Mouse (Mus musculus) midbrain, embryonic 16.5 days (tissue): ENCODE results near the gene Zfp454. TPM values are rescaled to one million over a fixed set of nuclear protein-coding genes. Genes with fewer than 3 reads are reported as not detected.
A peak's percentile ranks its signal among the peaks of the same experiment; 100 is the strongest.

Experiments
- ATAC-seq: fragments of 200-750 bp; cut with Nextera tagmentation; 2 replicates; pipeline ENCODE4 v1.8.0; 2017; ENCODE audit warnings: moderate TSS enrichment
- H3K27ac ChIP-seq: fragments of 300-500 bp; sonication (generic); 2 replicates; pipeline ENCODE4 v1.5.1; 2014; ENCODE audit warnings: mild to moderate bottlenecking, low read length, mixed read lengths
- H3K27me3 ChIP-seq: fragments of 300-500 bp; sonication (generic); 2 replicates; pipeline ENCODE4 v1.6.1; 2014; ENCODE audit warnings: low read depth, low read length, mixed read lengths; ENCODE audit not compliant: control insufficient read depth, insufficient read depth
- H3K36me3 ChIP-seq: fragments of 300-500 bp; sonication (generic); 2 replicates; pipeline ENCODE4 v1.6.1; 2014; ENCODE audit warnings: mild to moderate bottlenecking, low read length, moderate library complexity, mixed read lengths; ENCODE audit not compliant: control insufficient read depth, insufficient read depth
- H3K4me1 ChIP-seq: fragments of 300-500 bp; sonication (generic); 2 replicates; pipeline ENCODE4 v1.6.1; 2014; ENCODE audit warnings: mild to moderate bottlenecking, low read length, mixed read lengths; ENCODE audit not compliant: control insufficient read depth, insufficient read depth
- H3K4me2 ChIP-seq: fragments of 300-500 bp; sonication (generic); 2 replicates; pipeline ENCODE4 v1.6.1; 2014; ENCODE audit warnings: mild to moderate bottlenecking, low read length, mixed read lengths
- H3K4me3 ChIP-seq: fragments of 300-500 bp; sonication (generic); 2 replicates; pipeline ENCODE4 v1.5.1; 2014; ENCODE audit warnings: low read depth, mild to moderate bottlenecking, low read length, moderate library complexity, mixed read lengths
- H3K9ac ChIP-seq: fragments of 300-500 bp; sonication (generic); 2 replicates; pipeline ENCODE4 v1.6.1; 2014; ENCODE audit warnings: low read depth, low read length, mixed read lengths
- H3K9me3 ChIP-seq: fragments of 300-500 bp; sonication (generic); replicated peaks from 2 replicates; pipeline ENCODE4 v1.6.1; 2014; ENCODE audit warnings: mild to moderate bottlenecking, low read length, mixed read lengths; ENCODE audit not compliant: control insufficient read depth, poor library complexity, severe bottlenecking
- WGBS: fragments of 180-500 bp; shearing (Covaris S2); extraction: QIAGEN DNeasy Blood & Tissue Kit; methylation state at CpG from one replicate; pipeline ENCODE4 v1.1.7; 2014; 5-methylcytosine and 5-hydroxymethylcytosine counted together
- polyA plus RNA-seq: library from polyadenylated mRNA; unstranded; fragments of >200 nt; fragmentation: Nextera tagmentation; extraction: Ambion mirVana; gene quantifications from 2 replicates; pipeline ENCODE4 v1.2.1, GENCODE M21; 2015

Zfp454 gene
- polyA plus RNA-seq, 1 experiment from 2014 or later, result 12.7 TPM

DNA sequence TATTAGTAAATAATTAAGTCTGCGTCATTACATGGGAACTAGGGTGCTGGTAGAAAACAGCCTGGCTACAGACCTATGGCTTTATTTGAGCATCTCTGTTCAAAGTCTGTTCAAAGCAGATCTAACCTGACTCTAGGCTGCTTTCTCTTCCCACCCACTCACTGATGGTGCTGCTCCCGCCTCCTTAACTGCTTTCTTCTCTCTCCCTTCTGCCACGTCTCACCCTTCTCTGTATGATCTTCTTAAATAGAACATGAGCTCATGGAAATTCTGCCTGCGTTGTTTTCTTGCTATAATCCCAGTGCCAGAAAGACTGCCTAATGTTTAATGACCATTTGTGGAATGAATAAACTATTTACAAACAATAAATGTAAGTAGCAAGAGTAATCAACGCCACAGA, 20.7 kb upstream of the Zfp454 start:
- H3K4me3 ChIP-seq, result no peak overlapping the region
- H3K27ac ChIP-seq, result no peak overlapping the region
- H3K9ac ChIP-seq, result no peak overlapping the region
- peaks cover 89% of the 10 kb centered on the region for H3K36me3 ChIP-seq
- no peaks in the 10 kb centered on the region for H3K4me1 ChIP-seq
- H3K4me2 ChIP-seq, result no peak overlapping the region
- no peak for ATAC-seq
- no peaks in the 10 kb centered on the region for H3K27me3 ChIP-seq
- 86% methylated on average over 5 of the region's 5 CpGs for WGBS
- peaks cover 60% of the 10 kb centered on the region for H3K9me3 ChIP-seq

DNA sequence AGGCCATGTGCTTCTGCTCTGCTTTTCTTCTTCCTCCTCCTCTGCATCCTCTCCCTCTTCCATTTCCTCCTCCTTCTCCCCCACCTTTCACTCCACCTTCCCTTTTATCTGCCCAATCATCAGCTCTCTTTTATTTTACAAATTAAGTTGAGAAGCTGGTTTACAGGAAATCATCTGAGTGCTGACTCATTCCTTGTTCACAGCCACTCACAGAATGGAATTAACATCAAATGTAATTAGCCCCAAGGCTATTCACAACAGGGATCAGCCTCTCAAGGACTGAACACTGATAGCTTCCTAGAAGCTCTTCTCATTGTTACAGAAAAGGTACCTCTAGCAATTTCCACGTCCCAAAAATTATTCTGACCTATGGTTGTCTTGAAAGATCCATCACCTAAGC, 9.9 kb upstream of the Zfp454 start:
- Histone ChIP-seq H3K4me1 (no peaks in the 10 kb centered on the region), H3K27me3 (no peaks in the 10 kb centered on the region), H3K4me3 (no peak overlapping the region), H3K27ac (no peak overlapping the region), H3K36me3 (peaks cover 50% of the 10 kb centered on the region), H3K4me2 (no peak overlapping the region), H3K9me3 (peaks cover 48% of the 10 kb centered on the region), H3K9ac (no peak overlapping the region)
- 83% methylated on average over 1 of the region's 1 CpGs for WGBS
- no peak for ATAC-seq

DNA sequence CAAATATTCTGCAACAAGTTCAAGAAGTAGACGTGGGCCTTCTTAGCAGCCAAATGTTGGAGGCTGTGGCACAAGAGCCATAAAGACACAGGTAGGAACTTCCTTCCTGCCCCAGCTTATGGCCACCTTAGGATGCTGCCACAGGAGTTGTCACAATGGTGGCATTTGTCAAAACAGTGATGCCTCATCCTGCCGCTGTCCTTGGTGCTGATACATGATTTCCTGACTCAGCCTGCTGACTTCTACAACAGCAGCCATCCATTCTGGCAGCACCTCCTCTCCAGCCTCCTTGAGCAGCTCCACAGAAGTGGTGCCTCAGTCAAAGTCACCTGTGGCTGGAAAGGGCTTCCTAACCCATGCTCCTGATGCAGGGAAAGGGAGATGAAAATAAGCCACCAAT, 5.0 kb upstream of the Zfp454 start:
- H3K9ac ChIP-seq, result no peak overlapping the region
- 55% methylated on average over 2 of the region's 2 CpGs for WGBS
- peaks cover 7% of the 10 kb centered on the region; the same call in 1 of the 2 replicates for H3K4me1 ChIP-seq
- H3K36me3 ChIP-seq, result peaks cover 4% of the 10 kb centered on the region; the same call in 1 of the 2 replicates
- no peak overlapping the region for H3K27ac ChIP-seq
- no peak overlapping the region for H3K4me2 ChIP-seq
- H3K4me3 ChIP-seq, result no peak overlapping the region
- ATAC-seq, result no peak
- H3K9me3 ChIP-seq, result peaks cover 11% of the 10 kb centered on the region
- no peaks in the 10 kb centered on the region for H3K27me3 ChIP-seq

DNA sequence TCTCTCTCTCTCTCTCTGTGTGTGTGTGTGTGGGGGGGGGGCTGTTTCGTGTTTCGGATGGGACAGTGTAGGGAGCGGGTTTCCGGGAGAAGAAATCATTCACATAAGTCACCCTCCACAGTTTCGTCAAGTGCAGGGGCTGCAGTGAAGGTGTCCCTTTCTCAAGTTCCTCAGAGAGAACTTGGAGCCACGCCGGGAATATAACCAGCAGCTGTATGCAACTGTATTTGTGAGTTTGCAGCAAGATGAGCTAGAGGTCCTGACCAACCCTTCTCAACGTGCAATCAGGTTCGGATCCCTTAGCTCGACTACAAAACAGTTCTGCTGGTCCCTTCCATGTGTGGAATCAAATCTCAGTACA, 538 bp downstream of the Zfp454 start:
- ATAC-seq, result peak; percentile 39
- peaks cover 16% of the 10 kb centered on the region for H3K4me1 ChIP-seq
- H3K27me3 ChIP-seq, result no peaks in the 10 kb centered on the region
- peak overlapping the region; percentile 78 for H3K27ac ChIP-seq
- peak overlapping the region; percentile 43 for H3K4me3 ChIP-seq
- 22% methylated on average over 10 of the region's 10 CpGs for WGBS
- no peaks in the 10 kb centered on the region for H3K9me3 ChIP-seq
- peak overlapping the region; percentile 68 for H3K9ac ChIP-seq
- peaks cover 15% of the 10 kb centered on the region for H3K36me3 ChIP-seq
- H3K4me2 ChIP-seq, result peak overlapping the region; percentile 83

DNA sequence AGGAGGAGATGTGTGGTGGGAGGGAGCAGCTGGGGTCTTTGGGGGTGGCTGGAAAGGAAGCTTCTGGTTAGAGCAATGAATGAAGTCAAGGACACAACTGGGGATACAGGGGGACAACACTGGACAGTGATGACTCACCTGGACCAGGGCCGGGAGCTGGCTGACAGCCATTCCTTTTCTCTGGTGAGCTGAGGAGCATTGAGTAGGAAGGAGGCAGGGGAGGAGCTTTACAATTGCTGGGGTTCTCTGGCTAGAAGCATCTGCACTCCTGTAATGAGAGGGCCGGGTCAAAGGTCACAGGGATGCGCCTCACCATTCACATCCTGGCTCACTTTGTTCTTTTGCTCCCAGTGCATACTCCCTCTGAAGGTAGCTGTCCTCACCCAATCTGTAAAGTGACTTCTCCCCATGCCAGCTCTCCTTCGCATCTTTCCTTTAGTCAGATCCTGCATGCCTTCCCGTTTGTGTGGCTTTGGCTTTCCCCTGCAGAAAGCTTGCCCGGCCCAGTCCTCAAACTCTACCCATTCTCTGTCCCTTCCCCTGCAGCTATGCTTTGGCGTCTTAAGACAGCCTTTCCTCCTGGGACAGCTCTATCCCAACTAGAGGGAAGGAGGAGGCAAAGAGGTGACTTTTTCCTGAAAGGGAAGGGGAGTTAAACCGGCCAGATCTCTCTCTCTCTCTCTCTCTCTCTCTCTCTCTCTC, 1.1 kb downstream of the Zfp454 start:
- Histone ChIP-seq H3K4me1 (peaks cover 16% of the 10 kb centered on the region), H3K4me3 (peak overlapping the region; percentile 43), H3K9ac (peak overlapping the region; percentile 68), H3K36me3 (peaks cover 18% of the 10 kb centered on the region), H3K4me2 (peak overlapping the region; percentile 83), H3K27me3 (no peaks in the 10 kb centered on the region), H3K27ac (no peak overlapping the region; the same call in 1 of the 2 replicates), H3K9me3 (no peaks in the 10 kb centered on the region)
- 46% methylated on average over 8 of the region's 8 CpGs for WGBS
- ATAC-seq, result no peak

DNA sequence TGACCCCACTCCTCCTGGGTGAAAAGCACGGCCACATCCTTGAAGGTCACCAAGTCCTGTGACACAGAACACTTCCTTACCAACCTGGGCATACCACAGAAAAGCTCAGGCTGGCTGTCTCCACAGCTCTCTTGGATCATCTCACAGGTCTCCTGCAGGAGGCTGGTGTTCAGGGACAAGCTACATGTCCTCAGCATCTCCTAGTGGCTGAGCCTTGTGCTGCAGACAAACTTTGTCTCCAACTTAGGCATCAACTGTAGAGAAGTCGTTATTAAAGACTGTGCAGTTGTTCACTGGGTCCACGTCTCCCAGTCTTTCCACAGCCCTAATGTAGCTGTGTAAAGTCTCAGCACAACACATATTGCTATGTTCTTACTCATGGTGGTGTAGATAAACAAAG, 3.7 kb downstream of the Zfp454 start:
- Histone ChIP-seq H3K4me2 (no peak overlapping the region), H3K9ac (no peak overlapping the region), H3K4me1 (peaks cover 16% of the 10 kb centered on the region), H3K27ac (no peak overlapping the region), H3K27me3 (no peaks in the 10 kb centered on the region), H3K9me3 (no peaks in the 10 kb centered on the region; the same call in 1 of the 2 replicates), H3K36me3 (peaks cover 37% of the 10 kb centered on the region), H3K4me3 (no peak overlapping the region)
- no peak for ATAC-seq
- 85% methylated on average over 3 of the region's 3 CpGs for WGBS

DNA sequence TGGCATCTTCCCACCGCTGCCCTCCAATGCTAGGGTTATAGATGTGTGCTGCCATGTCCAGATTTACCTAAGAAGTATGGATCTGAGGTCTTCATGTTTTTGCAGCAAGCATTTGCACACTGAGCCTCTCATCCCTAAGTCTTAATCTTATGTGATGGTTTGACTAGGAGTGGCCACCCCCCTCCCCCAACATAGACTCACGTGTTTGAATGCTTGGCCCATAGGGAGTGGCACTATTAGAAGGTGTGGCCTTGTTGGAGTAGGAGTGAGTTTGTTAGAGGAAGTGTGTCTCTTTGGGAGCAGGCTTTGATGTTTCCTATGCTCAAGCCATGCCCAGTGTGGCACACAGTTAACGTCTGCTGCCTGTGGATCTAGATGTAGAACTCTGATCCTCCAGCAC, 8.8 kb downstream of the Zfp454 start:
- peaks cover 11% of the 10 kb centered on the region for H3K9me3 ChIP-seq
- ATAC-seq, result no peak
- H3K4me1 ChIP-seq, result no peaks in the 10 kb centered on the region
- no peak overlapping the region for H3K4me2 ChIP-seq
- H3K4me3 ChIP-seq, result no peak overlapping the region
- no peak overlapping the region for H3K9ac ChIP-seq
- WGBS, result 97% methylated on average over 3 of the region's 3 CpGs
- no peaks in the 10 kb centered on the region for H3K27me3 ChIP-seq
- H3K27ac ChIP-seq, result no peak overlapping the region
- peaks cover 71% of the 10 kb centered on the region for H3K36me3 ChIP-seq

DNA sequence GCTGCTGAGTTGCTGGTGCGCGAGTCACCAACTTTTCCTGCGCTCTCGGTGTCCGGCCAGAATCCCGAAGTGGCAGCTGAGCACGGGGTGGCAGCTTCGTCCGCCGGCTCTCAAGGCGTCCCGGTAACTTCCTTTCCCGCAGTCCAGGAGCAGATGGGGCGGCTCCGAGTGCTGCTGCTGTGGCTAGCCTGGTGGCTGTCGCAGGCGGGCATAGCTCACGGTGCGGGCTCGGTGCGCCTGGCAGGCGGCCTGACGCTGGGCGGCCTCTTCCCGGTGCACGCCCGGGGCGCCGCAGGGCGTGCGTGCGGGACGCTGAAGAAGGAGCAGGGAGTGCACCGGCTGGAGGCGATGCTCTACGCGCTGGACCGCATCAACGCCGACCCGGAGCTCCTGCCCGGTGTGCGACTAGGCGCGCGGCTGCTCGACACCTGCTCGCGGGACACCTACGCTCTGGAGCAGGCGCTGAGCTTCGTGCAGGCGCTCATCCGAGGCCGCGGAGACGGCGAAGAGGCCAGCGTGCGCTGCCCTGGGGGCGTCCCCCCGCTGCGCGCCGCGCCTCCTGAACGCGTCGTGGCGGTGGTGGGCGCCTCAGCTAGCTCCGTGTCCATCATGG, 36.4 kb downstream of the Zfp454 start:
- peak overlapping the region; percentile 53 for H3K4me3 ChIP-seq
- H3K36me3 ChIP-seq, result no peaks in the 10 kb centered on the region
- peaks cover 49% of the 10 kb centered on the region for H3K27me3 ChIP-seq
- no peak overlapping the region for H3K27ac ChIP-seq
- ATAC-seq, result peak; percentile 48; the same call in 1 of the 2 replicates
- H3K9ac ChIP-seq, result peak overlapping the region; percentile 63
- peak overlapping the region; percentile 97 for H3K4me2 ChIP-seq
- H3K4me1 ChIP-seq, result peaks cover 11% of the 10 kb centered on the region; the same call in 1 of the 2 replicates
- H3K9me3 ChIP-seq, result 0 out of 2 replicates have a peak, but pooled peaks cover 3% of the 10 kb centered on the region
- under 1% methylated on average over 57 of the region's 72 CpGs for WGBS

DNA sequence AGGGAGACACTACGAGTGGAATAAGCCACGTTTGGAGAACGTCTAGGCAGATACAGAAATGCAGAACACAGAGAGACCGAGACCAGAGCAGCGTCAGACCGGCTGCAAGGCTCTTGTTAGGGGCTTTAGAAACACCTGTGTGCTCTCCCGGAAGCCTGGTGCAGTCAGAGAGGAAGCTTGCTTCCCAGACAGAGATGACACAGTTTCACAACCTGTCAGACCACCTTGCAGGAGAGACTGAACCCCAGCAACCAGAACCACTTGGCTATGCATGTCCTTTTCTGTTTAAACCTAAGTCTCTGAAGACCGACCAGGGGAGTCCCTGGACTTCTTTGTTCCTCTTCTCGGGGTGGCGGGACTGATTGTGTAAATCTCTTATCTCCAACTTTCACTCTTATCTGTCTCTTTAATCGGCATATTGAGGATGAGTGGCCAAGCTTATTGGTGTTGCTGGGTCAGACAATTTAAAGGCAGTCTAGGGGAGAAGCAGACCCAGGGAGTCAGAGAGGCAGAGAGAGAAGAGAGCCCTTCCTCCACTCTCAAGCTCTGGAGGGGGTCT, 37.2 kb downstream of the Zfp454 start, which contains the start of gene Grm6:
Gene Grm6, plus strand, starts transcription at position 509 of the 559 bp plus-strand sequence.
- peak within 1 kb of the TSS; percentile 63 for H3K9ac ChIP-seq
- ATAC-seq, result no peak
- no peak within 1 kb of the TSS for H3K27ac ChIP-seq
- H3K4me1 ChIP-seq, result peaks cover 11% of the 10 kb centered on the region; the same call in 1 of the 2 replicates
- 4% methylated on average over 11 of the region's 11 CpGs for WGBS
- H3K4me2 ChIP-seq, result peak within 1 kb of the TSS; percentile 97
- peak within 1 kb of the TSS; percentile 53 for H3K4me3 ChIP-seq
- H3K27me3 ChIP-seq, result peaks cover 49% of the 10 kb centered on the region
- H3K9me3 ChIP-seq, result 0 out of 2 replicates have a peak, but pooled peaks cover 3% of the 10 kb centered on the region
- no peaks in the 10 kb centered on the region for H3K36me3 ChIP-seq
